Mouse (Mus musculus): ENCODE measurements around the gene Gm4301.
"Not testable (repeated sequence)": the region's sequence is repeated elsewhere in the genome, so short reads cannot be mapped to it uniquely, and the experiment has no call there.

Gene Gm4301

DNA sequence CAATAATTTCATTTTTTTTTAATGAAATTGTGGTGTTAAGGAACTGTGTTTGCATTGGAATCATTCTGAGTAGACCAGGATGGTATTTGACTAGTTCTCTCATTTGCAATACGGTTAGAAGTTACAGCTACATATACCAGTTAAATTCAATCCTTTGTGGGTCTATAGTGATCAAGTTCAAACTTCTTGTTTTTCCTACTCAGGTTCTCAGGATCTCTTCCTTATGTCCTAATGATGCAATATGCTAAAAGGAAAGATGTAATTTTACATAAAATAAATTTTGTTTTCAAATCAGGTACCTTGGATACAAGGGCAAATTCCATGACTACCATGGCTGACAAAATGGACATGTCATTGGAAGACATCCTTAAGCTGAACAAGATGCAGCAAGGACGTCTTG is at the start of gene Gm4301:
Gm4301 (plus strand) TSS at position 301 of the 400 bp plus-strand sequence.
- DNase-seq (ENCODE audit: low read depth, low spot score), result not testable (repeated sequence)

DNA sequence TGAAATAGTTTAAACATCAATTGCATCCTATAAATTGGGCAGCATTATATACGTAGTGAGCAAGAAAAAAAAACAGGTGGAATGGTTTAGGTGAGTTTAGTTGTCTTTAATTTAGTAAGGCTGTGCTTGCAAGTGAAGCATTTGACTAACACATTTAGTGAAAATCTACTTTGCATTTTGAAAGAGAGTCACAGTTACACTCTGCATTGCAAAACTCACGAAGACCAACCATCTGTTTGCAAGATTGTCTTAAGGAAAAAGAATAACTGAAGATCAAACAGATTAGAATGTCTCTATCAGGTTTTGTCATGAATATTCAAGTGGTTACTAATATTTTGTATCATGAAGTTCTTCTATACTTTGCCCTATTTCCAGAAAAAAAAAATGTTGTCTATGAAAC is 39.4 kb upstream of the Gm4301 start:
- no peak for DNase-seq (ENCODE audit: low read depth, low spot score)

DNA sequence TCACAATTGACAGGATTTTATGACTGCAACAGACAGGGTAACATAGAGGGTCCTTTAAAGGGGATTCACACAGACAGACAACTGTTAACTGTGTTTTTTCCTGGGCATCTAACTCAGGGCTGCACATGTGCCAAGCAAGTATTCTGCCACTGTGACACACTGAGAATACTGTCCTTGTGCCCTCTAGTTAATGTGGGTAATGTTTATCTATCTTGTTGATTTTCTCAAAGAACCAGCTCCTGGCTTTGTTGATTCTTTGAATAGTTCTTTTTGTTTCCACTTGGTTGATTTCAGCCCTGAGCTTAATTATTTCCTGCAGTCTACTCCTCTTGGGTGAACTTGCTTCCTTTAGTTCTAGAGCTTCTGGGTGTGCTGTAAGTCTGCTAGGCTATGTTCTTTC is 35.4 kb upstream of the Gm4301 start:
- not testable (repeated sequence) for DNase-seq (ENCODE audit: low read depth, low spot score)

DNA sequence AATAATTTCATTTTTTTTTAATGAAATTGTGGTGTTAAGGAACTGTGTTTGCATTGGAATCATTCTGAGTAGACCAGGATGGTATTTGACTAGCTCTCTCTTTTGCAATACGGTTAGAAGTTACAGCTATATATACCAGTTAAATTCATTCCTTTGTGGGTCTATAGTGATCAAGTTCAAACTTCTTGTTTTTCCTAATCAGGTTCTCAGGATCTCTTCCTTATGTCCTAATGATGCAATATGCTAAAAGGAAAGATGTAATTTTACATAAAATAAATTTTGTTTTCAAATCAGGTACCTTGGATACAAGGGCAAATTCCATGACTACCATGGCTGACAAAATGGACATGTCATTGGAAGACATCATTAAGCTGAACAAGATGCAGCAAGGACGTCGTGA is 5.1 kb downstream of the Gm4301 start, which contains the start of gene Gm4302:
Gm4302 (plus strand) TSS at position 301 of the 400 bp plus-strand sequence.
- not testable (repeated sequence) for DNase-seq (ENCODE audit: low read depth, low spot score)

DNA sequence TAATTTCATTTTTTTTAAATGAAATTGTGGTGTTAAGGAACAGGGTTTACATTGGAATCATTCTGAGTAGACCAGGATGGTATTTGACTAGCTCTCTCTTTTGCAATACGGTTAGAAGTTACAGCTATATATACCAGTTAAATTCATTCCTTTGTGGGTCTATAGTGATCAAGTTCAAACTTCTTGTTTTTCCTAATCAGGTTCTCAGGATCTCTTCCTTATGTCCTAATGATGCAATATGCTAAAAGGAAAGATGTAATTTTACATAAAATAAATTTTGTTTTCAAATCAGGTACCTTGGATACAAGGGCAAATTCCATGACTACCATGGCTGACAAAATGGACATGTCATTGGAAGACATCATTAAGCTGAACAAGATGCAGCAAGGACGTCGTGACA is 10.2 kb downstream of the Gm4301 start, which contains the start of gene Gm4303:
Gm4303 (plus strand) TSS at position 301 of the 400 bp plus-strand sequence.
- DNase-seq (ENCODE audit: low read depth, low spot score), result not testable (repeated sequence)

DNA sequence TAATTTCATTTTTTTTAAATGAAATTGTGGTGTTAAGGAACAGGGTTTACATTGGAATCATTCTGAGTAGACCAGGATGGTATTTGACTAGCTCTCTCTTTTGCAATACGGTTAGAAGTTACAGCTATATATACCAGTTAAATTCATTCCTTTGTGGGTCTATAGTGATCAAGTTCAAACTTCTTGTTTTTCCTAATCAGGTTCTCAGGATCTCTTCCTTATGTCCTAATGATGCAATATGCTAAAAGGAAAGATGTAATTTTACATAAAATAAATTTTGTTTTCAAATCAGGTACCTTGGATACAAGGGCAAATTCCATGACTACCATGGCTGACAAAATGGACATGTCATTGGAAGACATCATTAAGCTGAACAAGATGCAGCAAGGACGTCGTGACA is 15.3 kb downstream of the Gm4301 start, which contains the start of gene Gm4305:
Gm4305 (plus strand) TSS at position 301 of the 400 bp plus-strand sequence.
- not testable (repeated sequence) for DNase-seq (ENCODE audit: low read depth, low spot score)

DNA sequence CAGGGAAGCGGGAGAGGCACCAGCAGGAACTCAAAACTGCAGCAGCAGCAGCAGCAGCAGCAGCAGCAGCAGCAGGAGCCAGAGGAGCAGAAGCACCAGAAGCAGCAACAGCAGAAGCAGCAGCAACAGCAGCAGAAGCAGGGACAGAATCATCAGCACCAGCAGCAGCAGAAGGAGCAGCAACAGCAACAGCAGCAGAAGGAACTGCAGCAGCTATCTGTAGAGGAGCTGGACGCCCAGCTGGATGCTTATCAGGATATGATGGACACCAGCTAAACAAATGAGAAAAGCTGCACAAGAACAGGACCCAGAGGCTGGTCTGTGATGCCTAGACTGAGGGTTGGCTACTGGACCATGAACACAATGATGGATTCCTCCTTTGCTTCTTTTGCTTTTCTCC is 21.4 kb downstream of the Gm4301 start:
- not testable (repeated sequence) for DNase-seq (ENCODE audit: low read depth, low spot score)

DNA sequence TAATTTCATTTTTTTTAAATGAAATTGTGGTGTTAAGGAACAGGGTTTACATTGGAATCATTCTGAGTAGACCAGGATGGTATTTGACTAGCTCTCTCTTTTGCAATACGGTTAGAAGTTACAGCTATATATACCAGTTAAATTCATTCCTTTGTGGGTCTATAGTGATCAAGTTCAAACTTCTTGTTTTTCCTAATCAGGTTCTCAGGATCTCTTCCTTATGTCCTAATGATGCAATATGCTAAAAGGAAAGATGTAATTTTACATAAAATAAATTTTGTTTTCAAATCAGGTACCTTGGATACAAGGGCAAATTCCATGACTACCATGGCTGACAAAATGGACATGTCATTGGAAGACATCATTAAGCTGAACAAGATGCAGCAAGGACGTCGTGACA is 25.6 kb downstream of the Gm4301 start, which contains the start of gene Gm4307:
Gm4307 (plus strand) TSS at position 301 of the 400 bp plus-strand sequence.
- DNase-seq (ENCODE audit: low read depth, low spot score), result not testable (repeated sequence)

DNA sequence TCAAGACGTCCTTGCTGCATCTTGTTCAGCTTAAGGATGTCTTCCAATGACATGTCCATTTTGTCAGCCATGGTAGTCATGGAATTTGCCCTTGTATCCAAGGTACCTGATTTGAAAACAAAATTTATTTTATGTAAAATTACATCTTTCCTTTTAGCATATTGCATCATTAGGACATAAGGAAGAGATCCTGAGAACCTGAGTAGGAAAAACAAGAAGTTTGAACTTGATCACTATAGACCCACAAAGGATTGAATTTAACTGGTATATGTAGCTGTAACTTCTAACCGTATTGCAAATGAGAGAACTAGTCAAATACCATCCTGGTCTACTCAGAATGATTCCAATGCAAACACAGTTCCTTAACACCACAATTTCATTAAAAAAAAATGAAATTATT is 47.0 kb downstream of the Gm4301 start, which contains the start of gene Gm4312:
Gm4312 (minus strand) TSS at position 101 of the 400 bp plus-strand sequence.
- not testable (repeated sequence) for DNase-seq (ENCODE audit: low read depth, low spot score)
